Mouse (Mus musculus) testis, adult 2 months (tissue): ENCODE measurements at regions not wholly inside any gene's neighbourhood (a gene's known extent, or its start where the extent isn't known, plus 50 kb on each side); places are given as distances from the start of the nearest gene placed in this dataset.

ENCODE experiments used
- CTCF ChIP-seq: fragments of 200-500 bp; IDR thresholded peaks from 2 replicates; pipeline ENCODE4 v1.5.1; 2012; ENCODE audit warnings: low read depth, mild to moderate bottlenecking, inconsistent platforms, low read length, moderate library complexity; ENCODE audit not compliant: control insufficient read depth, insufficient read depth, insufficient replicate concordance
- POLR2A ChIP-seq: fragments of 200-500 bp; IDR thresholded peaks from 2 replicates; pipeline ENCODE4 v1.6.1; 2012; ENCODE audit warnings: low read depth, mild to moderate bottlenecking, inconsistent platforms, low read length, moderate library complexity; ENCODE audit not compliant: control insufficient read depth

DNA sequence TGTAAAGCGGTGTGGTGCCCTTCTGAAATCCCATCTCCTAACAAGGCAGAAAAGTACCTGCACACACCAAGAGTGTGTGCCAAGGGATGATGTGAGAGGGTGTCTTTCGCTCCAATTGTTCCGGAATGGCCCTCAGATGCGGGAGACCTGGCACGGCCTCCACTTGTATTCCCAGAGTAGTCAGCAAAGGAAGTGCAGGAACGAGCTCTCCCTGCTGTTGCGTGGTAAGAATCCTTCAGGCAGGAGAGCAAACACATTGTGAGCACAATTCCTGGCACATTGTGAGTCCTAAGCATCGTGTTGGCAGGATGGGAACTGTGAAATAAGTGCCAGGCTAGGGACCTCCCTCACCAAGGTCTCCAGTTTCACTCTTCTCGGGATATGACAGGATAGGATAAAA, 180.7 kb downstream of the Barhl2 start:
- TF ChIP-seq CTCF (no peak), POLR2A (no peak)
